Mouse (Mus musculus) urinary bladder, postnatal 36 days (tissue): ENCODE measurements around the gene Ifnab.

Experiments used
- DNase-seq, 2 experiments: peaks; one replicate each; pipeline ENCODE4 v3.0.0; 2022; ENCODE audit warnings: low spot score in 2 of 2, mixed read lengths in 1 of 2

Gene Ifnab

DNA sequence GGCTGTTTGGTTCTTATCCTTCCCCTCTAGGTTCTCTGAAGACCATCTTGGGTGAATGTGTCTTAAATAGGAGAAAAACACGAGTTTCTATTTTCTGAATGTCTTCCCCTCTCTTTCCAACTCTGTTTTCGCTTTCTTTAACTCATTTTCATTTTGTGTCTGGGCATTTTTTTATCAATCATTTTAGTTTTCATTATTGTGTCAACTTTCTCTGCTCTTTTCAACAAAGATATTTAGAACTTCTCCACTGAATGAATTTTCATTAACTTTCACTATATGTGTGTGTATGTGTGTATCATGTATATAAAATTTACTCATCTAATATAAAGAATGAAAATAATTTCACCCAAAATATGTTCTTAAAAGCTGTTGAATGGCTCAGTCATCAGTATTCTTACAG, at the start of gene Ifnab:
Gene Ifnab (minus strand): TSS at position 101 of the 400 bp plus-strand sequence.
- DNase-seq = no peak

DNA sequence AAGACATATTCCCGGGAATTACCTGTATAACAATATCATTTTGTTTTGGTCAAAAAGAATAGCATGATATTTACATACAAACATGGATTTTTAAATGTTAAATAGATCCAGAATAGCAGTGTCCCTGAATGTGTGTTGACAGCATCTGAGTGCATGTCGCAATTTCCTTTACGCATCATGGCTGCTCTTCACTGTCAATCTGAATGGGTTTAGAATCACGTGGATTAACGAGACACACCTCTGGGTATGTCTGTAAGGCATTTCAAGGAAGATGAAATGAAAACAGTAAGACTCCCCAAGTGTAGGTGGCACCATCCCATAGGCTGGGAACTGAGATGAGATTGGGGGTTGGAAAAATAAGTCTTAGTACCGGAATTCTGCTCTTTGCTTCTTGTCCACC, 47.9 kb upstream of the Ifnab start:
- no peak for DNase-seq

DNA sequence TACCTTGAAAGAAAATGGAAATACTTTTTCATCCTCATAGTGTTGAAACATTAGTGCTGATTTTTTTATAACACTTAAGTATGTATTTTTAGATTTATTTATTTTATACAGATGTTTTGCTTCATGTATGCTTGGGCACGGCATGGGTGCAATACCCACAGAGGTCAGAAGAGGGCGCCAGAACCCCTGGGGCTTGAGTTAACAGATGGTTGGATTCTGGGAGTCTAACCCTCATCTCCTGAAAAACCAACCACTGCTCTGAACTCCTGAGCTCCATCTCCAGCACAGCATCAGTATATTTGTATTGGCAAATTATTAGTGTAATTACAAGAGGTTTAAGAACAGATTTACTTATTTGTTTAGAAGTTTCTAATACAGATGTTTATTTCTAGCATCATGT, 47.3 kb upstream of the Ifnab start:
- peak; percentile 56 to 70 for DNase-seq

DNA sequence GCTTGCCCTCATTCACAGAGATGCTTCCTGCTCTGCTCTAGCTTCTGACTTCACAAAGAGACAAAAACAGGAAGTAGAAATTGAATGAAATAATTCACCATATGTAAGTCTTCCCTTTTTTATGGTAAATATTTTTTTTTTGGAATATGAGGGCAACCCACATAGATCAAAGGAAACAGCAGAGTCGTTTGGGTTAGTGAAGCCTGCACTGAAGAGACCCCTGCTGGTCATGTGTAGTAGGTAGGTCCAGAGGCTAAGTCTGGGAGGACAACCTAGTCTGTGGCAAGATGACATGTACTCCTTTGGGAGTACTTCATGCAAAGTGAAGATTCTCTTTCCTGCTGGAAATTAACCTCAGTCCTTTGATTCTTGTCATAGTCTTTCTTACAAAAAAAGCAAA, 36.2 kb upstream of the Ifnab start:
- no peak for DNase-seq

DNA sequence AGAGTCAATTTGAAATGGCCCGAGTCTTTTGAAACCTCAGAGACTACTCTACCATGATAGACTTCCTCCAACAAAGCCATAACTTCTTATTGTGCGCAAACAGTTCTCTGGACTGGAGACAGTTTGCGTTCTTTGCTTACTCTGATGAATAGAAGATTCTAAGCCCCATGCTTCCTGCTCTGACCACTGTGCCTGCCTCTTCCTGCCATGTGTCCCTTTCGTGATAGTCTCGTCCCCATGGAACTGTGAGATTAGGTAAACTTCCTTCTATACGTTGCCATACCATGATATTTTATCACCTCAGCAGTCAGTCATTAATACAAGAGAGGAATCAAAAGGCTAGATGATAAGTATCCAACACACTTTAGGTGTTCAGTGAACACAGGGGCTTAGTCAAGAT, 35.6 kb upstream of the Ifnab start:
- DNase-seq = no peak

DNA sequence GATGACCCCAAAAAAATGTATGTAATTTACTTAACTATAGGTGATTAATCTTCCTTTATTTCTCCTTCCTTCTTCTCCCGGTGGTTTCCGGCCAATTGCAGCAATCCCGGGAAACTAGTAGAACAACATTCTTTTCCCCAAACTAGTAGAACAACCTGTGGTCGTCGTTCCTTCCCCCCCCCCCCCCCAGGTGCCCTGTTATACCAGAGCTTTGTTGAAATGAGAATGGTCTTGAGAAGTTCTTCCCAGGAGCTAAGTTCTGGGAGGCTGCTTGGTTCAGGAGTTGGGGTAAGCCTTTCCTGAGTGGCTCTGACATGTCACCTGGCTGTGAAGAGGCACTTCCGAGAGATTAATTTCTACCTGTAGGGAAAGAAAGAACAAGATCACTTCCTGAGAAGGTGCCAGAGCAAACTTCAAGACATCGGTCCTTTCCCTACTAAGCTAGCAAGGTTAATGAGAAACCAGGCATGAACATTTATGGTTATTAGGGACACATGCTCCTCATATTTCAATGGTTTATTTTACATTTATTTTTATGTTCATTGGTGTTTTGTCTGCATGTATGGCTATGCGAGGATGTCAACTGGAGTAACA, 32.4 kb upstream of the Ifnab start:
- DNase-seq = no peak

DNA sequence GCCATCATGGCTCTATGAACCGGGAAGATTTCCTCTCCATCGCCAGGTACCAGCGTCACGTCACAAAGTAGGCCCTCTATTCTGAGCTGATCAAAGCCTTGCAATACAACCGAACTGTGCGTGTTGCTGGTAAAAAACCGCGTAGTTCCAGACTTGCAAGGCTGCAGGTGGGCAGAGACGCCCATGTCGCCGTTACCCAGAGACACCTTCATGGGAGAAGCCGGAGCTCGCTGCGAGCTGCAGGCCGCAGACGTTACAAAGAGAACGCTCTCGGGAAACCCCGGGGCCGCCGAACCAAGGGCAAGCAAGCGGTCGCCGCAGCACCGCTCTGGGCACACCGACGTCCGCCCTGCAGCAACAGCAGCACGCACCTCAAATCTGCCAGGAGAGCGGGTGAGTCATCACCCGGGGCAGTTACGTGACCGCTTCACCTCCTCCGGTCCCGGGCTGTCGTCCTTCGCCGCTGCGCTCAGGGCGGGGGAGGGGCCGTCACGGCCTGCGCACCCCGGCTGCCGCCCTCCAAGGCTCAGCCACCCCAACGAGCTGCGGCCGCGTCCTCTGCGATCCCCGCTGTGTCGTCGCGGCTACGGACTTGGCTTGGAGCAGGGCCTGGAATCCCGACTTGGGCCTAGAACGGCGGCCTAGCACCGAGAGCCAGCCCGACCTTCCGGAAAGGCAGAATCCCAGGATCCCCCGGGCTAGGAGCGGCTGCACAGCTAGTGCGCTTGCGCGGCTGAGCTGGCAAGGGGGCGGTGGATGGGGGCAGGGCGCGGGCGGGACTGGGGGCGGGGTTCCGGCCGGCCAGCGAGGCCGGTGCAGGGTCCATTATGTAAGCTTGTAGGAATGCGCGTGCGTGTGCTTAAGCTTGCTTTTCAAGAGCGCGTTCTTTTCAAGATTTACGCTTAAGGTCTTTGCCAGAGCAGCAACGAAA, 30.9 kb upstream of the Ifnab start, which contains the start of the genes Gm26566 and Klhl9:
Gene Gm26566 (plus strand): TSS at position 15 of the 931 bp plus-strand sequence.
Gene Klhl9 (minus strand): TSS at position 675 of the 931 bp plus-strand sequence.
- DNase-seq = peak; percentile 81 to 91

DNA sequence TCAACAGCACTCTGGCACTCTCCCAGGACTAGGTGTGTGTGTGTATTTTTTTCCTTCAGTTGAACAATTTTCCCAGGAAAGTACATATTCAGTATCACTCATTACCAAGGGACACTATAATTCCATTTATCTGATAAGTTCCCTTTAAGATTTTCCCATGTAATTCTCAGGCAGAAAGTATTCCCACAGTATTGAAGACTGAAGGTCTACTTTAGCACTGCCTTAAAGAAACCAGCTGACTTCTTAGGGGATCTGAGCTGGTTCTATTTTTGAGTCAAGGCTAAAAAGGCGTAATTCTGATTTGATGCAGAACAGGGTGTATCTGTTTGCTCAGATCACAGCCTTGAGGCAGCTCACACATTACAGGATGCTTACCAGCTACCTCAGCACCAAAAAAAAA, 27.6 kb upstream of the Ifnab start:
- DNase-seq = no peak

DNA sequence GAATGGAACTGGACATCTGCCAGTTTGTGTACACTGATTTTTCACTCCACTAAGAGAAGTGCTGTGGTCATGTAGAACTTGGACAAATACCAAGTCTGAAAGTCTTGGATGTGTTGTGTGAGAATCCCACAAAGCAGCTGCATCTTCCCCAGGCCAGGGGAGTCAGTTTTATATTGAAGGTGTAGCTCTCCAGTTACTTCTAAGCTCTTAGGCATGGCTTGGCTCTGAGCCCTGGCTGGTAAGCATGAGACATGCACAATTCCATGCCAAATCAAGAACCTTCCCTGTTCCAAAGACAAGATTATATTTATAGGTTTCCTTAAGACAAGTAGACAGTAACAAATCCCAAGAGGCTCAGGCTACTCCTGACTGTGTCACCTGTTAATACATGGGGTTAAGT, 23.9 kb upstream of the Ifnab start:
- DNase-seq = no peak

DNA sequence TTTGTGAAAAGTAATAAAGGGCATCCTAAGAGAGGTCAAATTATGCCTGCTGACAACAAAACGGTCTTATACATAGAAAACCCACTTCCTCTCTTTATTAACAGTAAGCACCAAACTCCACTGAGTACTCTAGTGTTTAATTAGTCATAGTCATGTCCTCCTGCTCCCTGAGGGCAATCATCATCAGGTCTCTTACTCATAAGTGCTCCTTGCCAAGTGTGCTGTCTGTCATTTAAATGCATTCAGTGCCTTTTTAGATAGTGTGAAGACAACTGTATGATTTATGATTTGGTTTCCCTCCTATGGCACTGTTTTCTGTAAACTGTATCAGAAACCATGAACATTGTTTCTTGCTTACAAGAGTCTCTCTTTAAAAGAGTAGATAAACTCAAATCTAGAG, 23.1 kb upstream of the Ifnab start:
- no peak for DNase-seq

DNA sequence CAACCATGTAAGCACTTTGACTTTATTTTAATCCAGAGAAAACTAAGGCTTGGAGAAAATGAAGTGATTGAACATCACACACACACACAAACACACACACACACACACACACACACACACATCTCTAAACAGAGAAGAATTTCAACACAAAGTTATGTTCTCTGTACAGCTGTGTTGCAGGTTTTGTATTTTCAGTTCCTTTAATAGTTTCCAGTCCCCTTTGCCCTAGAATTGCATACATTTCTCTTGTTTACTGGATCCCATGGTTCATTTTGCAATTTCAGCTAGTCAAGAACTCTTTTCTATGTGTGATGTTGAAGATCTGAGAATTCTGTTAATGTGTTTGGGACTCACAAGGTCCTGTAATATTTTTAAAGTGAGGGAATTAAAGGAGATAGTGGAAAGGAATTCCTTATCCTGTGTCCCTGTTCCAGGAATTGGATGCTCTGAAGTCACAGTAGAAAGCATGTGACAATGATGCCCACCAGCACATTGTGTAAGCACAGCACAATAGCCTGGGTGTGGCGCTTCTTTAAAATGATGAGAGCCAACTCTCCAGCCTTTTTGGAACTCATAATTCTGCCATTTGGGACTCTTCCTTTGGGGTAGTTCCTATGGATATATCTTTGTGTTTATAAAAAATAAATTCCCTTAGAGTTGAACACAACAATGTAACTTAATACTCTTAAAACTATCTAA, 16.1 kb upstream of the Ifnab start:
- DNase-seq = no peak

DNA sequence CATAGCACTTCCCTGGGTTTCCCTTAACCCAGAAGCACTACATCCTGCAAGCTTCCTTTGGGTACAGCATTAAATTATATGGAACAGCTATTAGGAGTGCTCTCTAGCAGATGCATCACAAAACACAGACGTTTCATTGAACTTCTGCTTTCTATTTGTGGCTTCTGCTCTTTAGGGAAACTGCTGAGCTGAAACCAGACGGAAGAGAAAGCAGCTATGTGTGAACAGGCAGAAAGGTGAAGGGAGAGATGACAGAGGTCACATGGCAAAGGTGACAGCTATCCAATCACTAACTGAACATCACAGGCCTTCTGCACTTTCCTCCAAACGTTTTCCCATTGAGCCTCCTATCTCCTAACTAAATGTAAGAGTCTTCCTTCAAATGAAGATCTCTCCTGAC, 14.8 kb upstream of the Ifnab start:
- DNase-seq = no peak

DNA sequence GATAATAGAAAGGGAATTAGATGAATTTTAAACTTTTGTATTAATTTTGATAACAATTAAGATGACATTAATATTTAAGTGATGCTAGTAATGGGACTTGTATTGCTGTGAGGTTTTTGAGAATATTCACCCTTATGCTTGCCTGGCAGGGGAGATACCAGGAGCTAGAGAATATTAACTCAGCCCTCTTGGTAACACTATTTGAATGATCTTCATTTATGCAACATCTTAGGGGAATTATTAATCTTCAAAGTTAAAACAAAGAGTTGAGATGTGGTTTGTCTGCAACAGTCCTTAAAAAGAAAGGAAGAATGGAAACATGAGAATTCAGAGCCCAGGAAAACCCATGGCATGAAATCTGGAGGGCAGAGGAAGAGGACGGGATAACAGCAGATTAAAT, 8.1 kb upstream of the Ifnab start:
- DNase-seq = no peak

DNA sequence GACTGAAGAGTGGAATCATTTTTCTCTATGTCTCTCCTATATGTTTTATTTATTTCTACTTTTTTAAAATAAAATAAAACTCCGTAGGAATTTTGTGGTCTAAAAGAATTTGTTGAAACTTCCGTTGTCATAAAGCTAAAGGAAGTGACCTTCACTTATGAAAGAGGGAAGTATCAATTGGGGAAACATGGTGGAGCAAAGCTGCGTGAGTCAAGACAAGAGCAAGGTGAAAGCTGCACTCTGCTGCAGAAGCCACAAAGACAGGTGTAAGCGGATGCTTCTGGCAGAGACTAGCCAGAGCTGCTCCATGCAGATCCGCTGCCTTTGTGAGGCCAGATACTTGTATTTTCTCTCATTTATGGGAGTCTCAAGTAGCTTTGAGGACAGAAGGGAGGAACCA, 7.6 kb upstream of the Ifnab start:
- no peak for DNase-seq

DNA sequence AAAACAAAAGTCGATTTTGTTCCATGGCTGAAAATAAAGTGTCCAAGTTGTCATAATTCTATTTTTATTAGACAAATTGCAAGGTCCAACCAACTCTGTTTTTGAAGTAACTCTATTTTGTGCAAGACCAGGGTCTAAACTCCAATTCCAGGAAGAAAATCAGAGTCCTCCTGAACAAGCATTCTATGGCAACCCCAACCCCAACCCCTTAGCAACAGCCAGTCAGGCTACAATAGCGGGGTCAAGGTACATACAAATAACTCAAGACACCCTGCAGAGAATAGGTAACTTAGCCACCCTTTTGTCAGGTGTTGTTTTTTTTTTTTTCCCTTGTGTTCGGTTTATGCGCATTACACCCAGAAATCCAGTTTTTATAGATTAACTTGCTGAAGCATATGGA, 6.6 kb upstream of the Ifnab start:
- DNase-seq = no peak

DNA sequence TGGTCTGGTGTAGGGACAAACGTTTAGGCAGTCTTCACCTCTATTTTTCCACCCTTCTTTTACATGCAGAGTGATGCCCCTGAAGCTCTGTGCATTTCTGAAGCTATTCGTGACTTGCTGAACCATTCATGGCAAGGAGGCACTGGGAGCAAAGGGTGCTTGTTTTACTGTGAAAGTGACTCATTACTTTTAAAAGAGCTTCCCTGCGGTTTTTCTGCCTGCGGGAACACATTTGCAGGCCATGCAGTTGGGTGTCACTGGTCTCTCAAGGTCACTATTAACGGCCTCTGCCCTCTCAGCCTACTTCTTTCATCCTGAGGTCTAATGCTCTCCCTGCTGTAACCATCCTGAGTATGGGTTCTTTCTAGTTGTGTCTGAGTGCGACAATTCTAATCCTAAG, 5.9 kb upstream of the Ifnab start:
- DNase-seq = no peak

DNA sequence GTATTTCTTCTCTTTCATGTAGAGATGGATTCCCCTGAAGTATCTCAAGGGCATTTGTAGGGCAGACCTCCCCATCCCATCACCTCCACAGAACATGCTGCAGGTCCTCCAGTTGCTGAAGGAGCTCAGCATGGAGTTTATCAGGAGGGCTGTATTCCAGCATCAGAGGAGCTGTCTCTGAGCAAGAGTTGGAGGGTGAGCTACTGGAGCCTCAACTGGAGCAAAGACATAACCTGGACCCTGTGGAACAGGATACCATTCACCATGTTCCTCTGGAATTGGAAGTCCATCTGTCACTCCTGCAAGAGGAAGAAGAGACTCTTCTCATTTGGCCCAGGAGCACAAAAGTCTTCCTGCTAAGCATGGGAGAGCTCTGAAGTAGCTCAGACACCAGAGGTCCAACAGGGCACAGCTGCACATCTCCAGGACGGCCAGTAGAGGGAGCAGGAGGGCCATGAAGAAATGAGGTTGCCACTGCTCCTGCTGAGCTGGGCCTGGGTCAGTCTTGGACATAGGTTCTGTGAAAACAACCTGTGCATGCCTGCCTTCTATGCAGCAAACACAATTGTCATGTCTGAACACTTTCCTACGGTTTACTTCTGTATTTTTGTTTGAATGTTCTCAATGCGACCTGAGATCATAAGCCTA, 5.2 kb upstream of the Ifnab start:
- DNase-seq = peak; percentile 71 to 72

DNA sequence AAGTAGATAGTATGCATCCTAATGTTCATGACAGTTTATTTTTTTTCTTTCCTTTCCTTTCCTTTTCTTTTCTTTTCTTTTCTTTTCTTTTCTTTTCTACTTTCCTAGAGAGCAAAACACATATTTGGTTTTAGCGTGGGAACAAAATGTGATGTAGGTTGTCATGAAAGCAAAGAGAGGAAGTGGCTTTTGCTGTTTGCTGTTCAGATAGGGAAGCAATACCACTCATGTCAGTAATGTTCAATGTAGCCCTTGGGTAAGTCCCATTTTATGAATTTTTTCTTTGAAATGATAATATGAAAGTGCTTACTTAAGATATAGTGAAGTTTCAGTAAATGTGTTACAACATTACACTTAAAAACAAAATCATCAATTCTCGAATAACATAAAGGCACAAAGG, 2.2 kb upstream of the Ifnab start:
- no peak for DNase-seq

DNA sequence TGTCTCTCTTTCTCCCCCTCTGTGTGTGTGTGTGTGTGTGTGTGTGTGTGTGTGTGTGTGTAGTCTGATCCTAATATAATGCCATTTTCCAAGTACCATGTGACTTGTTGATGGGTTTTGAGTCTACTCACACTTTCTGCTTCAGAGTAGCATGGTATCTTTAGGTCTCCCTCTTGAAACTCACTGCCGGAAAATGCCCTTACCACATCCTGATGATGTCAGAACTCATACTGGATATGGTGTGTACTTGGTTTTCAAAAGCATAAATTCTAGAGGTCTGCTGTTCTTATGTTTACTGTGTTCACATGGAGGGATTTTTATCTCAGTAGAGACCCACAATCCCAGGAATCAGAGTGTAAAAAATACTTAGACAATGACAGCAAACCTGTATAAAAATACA, 1.4 kb upstream of the Ifnab start:
- no peak for DNase-seq

DNA sequence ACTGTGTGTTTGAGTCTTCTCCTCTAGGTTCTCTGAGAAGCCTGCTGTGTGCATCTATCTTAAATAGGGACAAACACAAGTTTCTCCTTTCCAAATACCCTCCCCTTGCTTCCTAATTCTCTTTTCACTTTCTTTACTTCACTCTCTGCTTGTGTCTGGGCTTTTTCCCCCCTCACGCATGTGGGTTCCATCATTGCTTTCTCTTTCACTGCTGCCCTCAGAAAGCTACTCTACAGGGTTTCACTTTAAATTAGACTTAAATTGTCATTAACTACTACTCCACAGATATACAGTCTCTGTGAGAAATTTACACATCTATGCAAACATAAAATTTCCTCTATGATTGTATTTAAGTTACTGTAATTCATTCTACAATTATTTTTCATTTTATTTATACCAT, 7.3 kb downstream of the Ifnab start, which contains the start of gene Ifna2:
Gene Ifna2 (minus strand): TSS at position 101 of the 400 bp plus-strand sequence.
- DNase-seq = no peak

DNA sequence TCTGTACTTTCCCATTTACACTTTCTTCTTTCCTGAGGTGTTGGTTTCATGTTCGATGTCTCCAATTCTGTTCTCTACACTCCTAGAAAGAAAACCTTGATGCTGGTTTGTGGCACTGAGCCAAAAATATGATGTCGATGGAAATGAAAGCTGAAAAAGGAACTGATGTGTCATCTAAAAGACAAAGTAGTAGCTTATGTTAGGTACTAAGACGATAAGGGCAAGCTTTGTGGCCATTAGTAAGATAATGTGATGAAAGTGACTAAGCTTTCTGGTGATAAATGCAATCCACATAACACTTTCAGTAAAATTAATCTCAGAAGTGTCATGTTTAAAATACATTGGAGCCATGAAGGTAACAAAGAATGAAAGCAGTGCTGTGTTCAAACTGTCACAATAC, 9.8 kb downstream of the Ifnab start:
- DNase-seq = no peak

DNA sequence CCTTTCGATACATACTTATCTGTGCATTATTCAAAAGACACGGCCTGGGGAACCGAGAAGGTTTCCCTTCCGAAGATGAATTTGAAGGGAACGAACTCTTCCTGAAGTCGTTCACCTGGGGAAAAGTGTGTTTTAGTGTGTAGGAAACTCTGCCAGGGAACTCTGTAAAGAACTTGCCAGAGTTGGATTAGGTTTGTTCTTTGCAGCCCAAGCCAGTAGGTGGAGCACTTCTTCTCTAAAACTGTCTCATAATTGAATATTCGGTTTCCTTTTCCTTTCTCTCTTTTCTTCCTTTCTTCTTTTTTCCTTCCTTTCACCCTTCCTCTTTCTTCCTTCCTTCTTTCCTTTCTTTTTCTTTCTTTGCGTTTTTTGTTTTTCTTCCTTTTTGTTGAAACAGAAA, 10.8 kb downstream of the Ifnab start:
- DNase-seq = no peak
